Mouse (Mus musculus) spleen, adult 18-20 months (tissue): ENCODE results near the gene Slc10a4.

Experiments used
- DNase-seq, 2 experiments: peaks; one replicate each; pipeline ENCODE4 v3.0.0; 2022; ENCODE audit warnings: mixed read lengths in 2 of 2

Gene Slc10a4

GRCm38 (mm10) chr5:73023801-73024200 lies 17.1 kb downstream of the Slc10a4 start:
- no peak for DNase-seq

- DNase-seq = no peak
These were observed 22.0 kb downstream of the Slc10a4 start for GRCm38 (mm10) chr5:73028646-73029045.

- DNase-seq = no peak
These were observed 25.8 kb downstream of the Slc10a4 start for GRCm38 (mm10) chr5:73032481-73032880.

GRCm38 (mm10) chr5:73044055-73044454 lies 37.4 kb downstream of the Slc10a4 start:
- no peak for DNase-seq

GRCm38 (mm10) chr5:73047651-73048245 lies 41.1 kb downstream of the Slc10a4 start:
- DNase-seq = no peak

GRCm38 (mm10) chr5:73053933-73054332 lies 47.2 kb downstream of the Slc10a4 start:
- no peak for DNase-seq

GRCm38 (mm10) chr5:73056457-73056856 lies 49.8 kb downstream of the Slc10a4 start:
- no peak for DNase-seq

GRCm38 (mm10) chr5:73056937-73057336 lies 50.3 kb downstream of the Slc10a4 start:
- no peak for DNase-seq

GRCm38 (mm10) chr5:73061506-73062155 lies 54.9 kb downstream of the Slc10a4 start:
- DNase-seq = no peak
